Mouse (Mus musculus): ENCODE data around the gene Pyroxd1. TPM values are rescaled to one million over a fixed set of nuclear protein-coding genes. Genes with fewer than 3 reads are reported as not detected.
A peak's percentile ranks its signal among the peaks of the same experiment; 100 is the strongest.

Gene Pyroxd1
- polyA plus RNA-seq, 1 experiment from 2014 or later = 13.4 TPM

DNA sequence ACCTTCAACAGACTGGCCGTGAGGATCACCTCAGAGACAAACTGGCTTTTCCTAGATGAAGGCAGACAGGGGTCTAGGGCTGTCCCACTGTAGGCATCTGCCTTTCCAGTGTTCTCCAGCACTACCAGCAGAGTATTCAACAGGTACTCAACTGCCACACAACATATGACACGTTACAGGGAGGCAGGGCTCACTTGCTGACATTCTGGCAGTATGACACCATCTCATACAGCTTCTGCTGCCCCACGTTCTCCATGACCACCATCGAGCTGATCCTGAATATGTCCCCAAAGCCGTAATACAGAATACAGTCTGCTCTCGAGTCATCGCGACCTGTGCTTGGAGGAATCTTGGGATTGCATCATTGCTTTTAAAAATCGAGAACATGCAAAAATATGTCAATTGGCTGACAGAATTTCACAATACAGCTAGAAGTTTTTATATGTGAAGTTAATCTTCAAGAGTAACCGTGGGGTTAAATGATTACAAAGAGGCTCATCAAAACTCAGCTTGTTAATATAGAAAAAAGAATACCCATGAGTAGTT, 21.1 kb downstream of the Pyroxd1 start:
- Histone ChIP-seq H3K4me1 (ENCODE audit: control insufficient read depth, insufficient read depth, low read length) (no peaks in the 10 kb centered on the region), H3K9ac (ENCODE audit: low read depth, low read length) (no peak overlapping the region), H3K27ac (ENCODE audit: low read length) (no peak overlapping the region), H3K4me2 (ENCODE audit: low read depth, low read length) (no peak overlapping the region), H3K27me3 (replicated peaks; ENCODE audit: control insufficient read depth, insufficient read depth, low read length) (no peaks in the 10 kb centered on the region), H3K9me3 (ENCODE audit: control insufficient read depth, low read length) (no peaks in the 10 kb centered on the region), H3K36me3 (ENCODE audit: control insufficient read depth, insufficient read depth, low read length) (peaks cover 2% of the 10 kb centered on the region; the same call in 1 of the 2 replicates), H3K4me3 (ENCODE audit: low read length) (no peak overlapping the region)
- ATAC-seq = no peak
- 89% methylated on average over 10 of the region's 10 CpGs for WGBS

DNA sequence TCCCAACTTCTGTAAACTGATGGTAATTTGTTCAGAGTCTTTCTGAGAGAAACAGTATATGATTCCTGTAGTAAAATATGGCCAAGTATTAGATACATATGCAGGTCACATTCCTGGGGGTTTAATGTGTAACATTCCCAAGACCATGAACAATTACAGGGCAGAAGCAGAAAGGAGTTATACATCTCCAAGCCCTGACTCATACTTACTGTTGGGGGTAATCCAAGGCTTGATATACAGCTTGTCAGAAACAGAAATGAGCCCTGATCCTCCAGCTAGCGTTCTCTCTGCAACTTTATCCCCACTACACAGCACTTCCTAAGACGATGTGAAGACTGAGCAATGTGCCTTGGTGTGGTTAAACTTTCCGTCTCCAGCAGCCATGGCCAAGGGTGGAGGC, 22.1 kb downstream of the Pyroxd1 start:
- H3K9me3 ChIP-seq (ENCODE audit: control insufficient read depth, low read length) = no peaks in the 10 kb centered on the region
- H3K4me3 ChIP-seq (ENCODE audit: low read length) = no peak overlapping the region
- H3K36me3 ChIP-seq (ENCODE audit: control insufficient read depth, insufficient read depth, low read length) = peaks cover 5% of the 10 kb centered on the region
- no peak overlapping the region for H3K4me2 ChIP-seq (ENCODE audit: low read depth, low read length)
- no peak overlapping the region for H3K9ac ChIP-seq (ENCODE audit: low read depth, low read length)
- no peak overlapping the region for H3K27ac ChIP-seq (ENCODE audit: low read length)
- no peaks in the 10 kb centered on the region for H3K4me1 ChIP-seq (ENCODE audit: control insufficient read depth, insufficient read depth, low read length)
- WGBS = 88% methylated on average over 3 of the region's 3 CpGs
- ATAC-seq = no peak
- no peaks in the 10 kb centered on the region for H3K27me3 ChIP-seq (replicated peaks; ENCODE audit: control insufficient read depth, insufficient read depth, low read length)

DNA sequence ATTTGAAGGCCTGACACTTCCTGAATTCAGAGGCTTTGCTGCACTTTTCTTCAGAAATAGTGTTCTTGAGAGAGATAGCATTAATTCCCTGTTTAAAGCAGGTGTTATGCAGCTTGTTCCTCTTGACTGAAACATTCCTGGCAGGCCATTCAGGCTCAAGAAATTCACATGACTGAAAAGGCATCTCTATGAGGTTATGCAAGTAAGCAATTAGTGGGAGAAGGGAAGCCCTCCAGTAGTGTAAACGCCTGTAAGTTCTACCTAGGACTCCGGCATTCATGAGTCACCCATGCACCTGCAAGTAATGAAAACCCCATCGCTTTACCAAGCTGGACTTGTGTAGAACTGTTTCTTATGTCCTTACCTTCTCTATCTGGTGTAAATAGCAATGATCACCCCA, 24.1 kb downstream of the Pyroxd1 start:
- Histone ChIP-seq H3K4me2 (ENCODE audit: low read depth, low read length) (no peak overlapping the region), H3K27me3 (replicated peaks; ENCODE audit: control insufficient read depth, insufficient read depth, low read length) (no peaks in the 10 kb centered on the region), H3K4me1 (ENCODE audit: control insufficient read depth, insufficient read depth, low read length) (no peaks in the 10 kb centered on the region), H3K9me3 (ENCODE audit: control insufficient read depth, low read length) (no peaks in the 10 kb centered on the region), H3K9ac (ENCODE audit: low read depth, low read length) (no peak overlapping the region), H3K36me3 (ENCODE audit: control insufficient read depth, insufficient read depth, low read length) (peaks cover 4% of the 10 kb centered on the region), H3K4me3 (ENCODE audit: low read length) (no peak overlapping the region), H3K27ac (ENCODE audit: low read length) (no peak overlapping the region)
- no peak for ATAC-seq
- WGBS = 87% methylated on average over 3 of the region's 3 CpGs

DNA sequence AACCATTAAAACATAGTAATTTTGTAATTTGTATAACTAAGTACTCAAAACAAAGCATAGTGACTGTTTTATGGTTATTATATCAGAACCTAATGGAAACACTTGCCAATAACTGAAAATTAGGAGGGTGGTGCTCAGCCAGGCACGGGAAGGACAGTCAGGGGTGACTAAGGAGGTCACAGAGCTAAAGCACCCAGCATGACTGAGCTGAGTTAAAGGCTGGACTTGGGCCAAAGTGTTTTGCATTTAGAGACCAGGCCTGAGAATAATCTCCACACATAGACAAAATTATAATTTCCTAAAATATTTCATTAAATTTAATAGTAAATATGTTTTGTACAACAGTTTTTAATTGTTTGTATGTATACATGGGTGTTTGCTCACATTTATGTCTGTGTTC, 31.6 kb downstream of the Pyroxd1 start:
- Histone ChIP-seq H3K4me1 (ENCODE audit: control insufficient read depth, insufficient read depth, low read length) (no peaks in the 10 kb centered on the region), H3K27me3 (replicated peaks; ENCODE audit: control insufficient read depth, insufficient read depth, low read length) (no peaks in the 10 kb centered on the region), H3K4me2 (ENCODE audit: low read depth, low read length) (no peak overlapping the region), H3K36me3 (ENCODE audit: control insufficient read depth, insufficient read depth, low read length) (peaks cover 4% of the 10 kb centered on the region), H3K27ac (ENCODE audit: low read length) (no peak overlapping the region), H3K9me3 (ENCODE audit: control insufficient read depth, low read length) (no peaks in the 10 kb centered on the region), H3K4me3 (ENCODE audit: low read length) (no peak overlapping the region), H3K9ac (ENCODE audit: low read depth, low read length) (no peak overlapping the region)
- ATAC-seq = no peak
- 70% methylated on average over 1 of the region's 1 CpGs for WGBS

- Histone ChIP-seq H3K9ac (ENCODE audit: low read depth, low read length) (no peak overlapping the region), H3K4me2 (ENCODE audit: low read depth, low read length) (no peak overlapping the region), H3K9me3 (ENCODE audit: control insufficient read depth, low read length) (no peaks in the 10 kb centered on the region), H3K4me1 (ENCODE audit: control insufficient read depth, insufficient read depth, low read length) (no peaks in the 10 kb centered on the region), H3K27me3 (replicated peaks; ENCODE audit: control insufficient read depth, insufficient read depth, low read length) (no peaks in the 10 kb centered on the region), H3K4me3 (ENCODE audit: low read length) (no peak overlapping the region), H3K27ac (ENCODE audit: low read length) (no peak overlapping the region), H3K36me3 (ENCODE audit: control insufficient read depth, insufficient read depth, low read length) (peaks cover 3% of the 10 kb centered on the region; the same call in 1 of the 2 replicates)
- no peak for ATAC-seq
- WGBS = 90% methylated on average over 8 of the region's 8 CpGs
Measured at GRCm38 (mm10) chr6:142378576-142379330, 33.3 kb downstream of the Pyroxd1 start.

DNA sequence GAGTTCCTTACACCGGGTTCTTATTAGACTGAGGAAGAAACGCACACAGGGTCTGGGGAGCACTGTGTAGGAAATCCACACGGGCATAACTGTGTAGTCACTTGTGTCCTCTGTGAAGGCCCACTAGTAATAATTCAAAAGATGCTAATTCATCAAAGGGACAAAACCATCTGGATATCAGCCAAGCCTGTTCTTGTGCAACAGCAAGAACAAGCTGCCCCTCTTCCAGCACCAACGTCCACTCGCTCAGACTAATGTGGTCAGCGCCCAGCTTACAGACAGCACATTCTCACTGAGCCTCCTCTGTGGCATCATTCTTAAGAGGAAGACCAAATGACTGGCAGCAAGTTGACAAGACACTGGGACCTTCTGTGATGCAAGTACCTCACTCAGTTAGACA, 34.5 kb downstream of the Pyroxd1 start:
- peaks cover 3% of the 10 kb centered on the region; the same call in 1 of the 2 replicates for H3K36me3 ChIP-seq (ENCODE audit: control insufficient read depth, insufficient read depth, low read length)
- no peak overlapping the region for H3K4me2 ChIP-seq (ENCODE audit: low read depth, low read length)
- no peaks in the 10 kb centered on the region for H3K9me3 ChIP-seq (ENCODE audit: control insufficient read depth, low read length)
- no peaks in the 10 kb centered on the region for H3K27me3 ChIP-seq (replicated peaks; ENCODE audit: control insufficient read depth, insufficient read depth, low read length)
- H3K27ac ChIP-seq (ENCODE audit: low read length) = no peak overlapping the region
- no peaks in the 10 kb centered on the region for H3K4me1 ChIP-seq (ENCODE audit: control insufficient read depth, insufficient read depth, low read length)
- H3K9ac ChIP-seq (ENCODE audit: low read depth, low read length) = no peak overlapping the region
- no peak overlapping the region for H3K4me3 ChIP-seq (ENCODE audit: low read length)
- WGBS = 88% methylated on average over 6 of the region's 6 CpGs
- no peak for ATAC-seq

DNA sequence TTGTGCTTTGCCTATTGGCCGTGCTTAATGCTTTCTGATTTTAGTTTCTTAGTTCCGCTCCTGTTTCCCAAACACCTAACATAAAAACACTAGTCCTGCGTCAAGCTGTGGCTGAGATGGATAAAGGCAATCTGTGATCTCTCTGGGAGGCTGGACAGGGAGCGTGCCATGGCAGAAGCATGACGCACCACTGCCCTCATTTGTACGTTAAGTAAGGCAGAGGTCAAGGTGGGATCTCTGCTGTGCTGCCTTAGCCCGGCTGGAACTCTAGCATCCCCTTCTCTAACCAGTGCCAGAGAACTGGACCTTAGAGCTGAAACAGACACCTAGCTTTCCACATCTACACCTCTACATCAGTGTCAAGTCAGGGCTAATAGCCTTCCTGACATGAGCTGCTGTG, 36.2 kb downstream of the Pyroxd1 start:
- H3K4me2 ChIP-seq (ENCODE audit: low read depth, low read length) = no peak overlapping the region
- no peaks in the 10 kb centered on the region for H3K9me3 ChIP-seq (ENCODE audit: control insufficient read depth, low read length)
- ATAC-seq = no peak
- peaks cover 4% of the 10 kb centered on the region for H3K4me1 ChIP-seq (ENCODE audit: control insufficient read depth, insufficient read depth, low read length)
- H3K27me3 ChIP-seq (replicated peaks; ENCODE audit: control insufficient read depth, insufficient read depth, low read length) = no peaks in the 10 kb centered on the region
- 90% methylated on average over 7 of the region's 7 CpGs for WGBS
- no peak overlapping the region for H3K27ac ChIP-seq (ENCODE audit: low read length)
- H3K9ac ChIP-seq (ENCODE audit: low read depth, low read length) = no peak overlapping the region
- peaks cover 3% of the 10 kb centered on the region; the same call in 1 of the 2 replicates for H3K36me3 ChIP-seq (ENCODE audit: control insufficient read depth, insufficient read depth, low read length)
- no peak overlapping the region for H3K4me3 ChIP-seq (ENCODE audit: low read length)

- Histone ChIP-seq H3K4me1 (ENCODE audit: control insufficient read depth, insufficient read depth, low read length) (peaks cover 7% of the 10 kb centered on the region), H3K27ac (ENCODE audit: low read length) (no peak overlapping the region), H3K27me3 (replicated peaks; ENCODE audit: control insufficient read depth, insufficient read depth, low read length) (no peaks in the 10 kb centered on the region), H3K36me3 (ENCODE audit: control insufficient read depth, insufficient read depth, low read length) (no peaks in the 10 kb centered on the region), H3K4me3 (ENCODE audit: low read length) (no peak overlapping the region), H3K4me2 (ENCODE audit: low read depth, low read length) (no peak overlapping the region), H3K9ac (ENCODE audit: low read depth, low read length) (no peak overlapping the region), H3K9me3 (ENCODE audit: control insufficient read depth, low read length) (no peaks in the 10 kb centered on the region)
- WGBS = 89% methylated on average over 9 of the region's 9 CpGs
- ATAC-seq = no peak
Measured at GRCm38 (mm10) chr6:142384521-142384920, 39.1 kb downstream of the Pyroxd1 start.

DNA sequence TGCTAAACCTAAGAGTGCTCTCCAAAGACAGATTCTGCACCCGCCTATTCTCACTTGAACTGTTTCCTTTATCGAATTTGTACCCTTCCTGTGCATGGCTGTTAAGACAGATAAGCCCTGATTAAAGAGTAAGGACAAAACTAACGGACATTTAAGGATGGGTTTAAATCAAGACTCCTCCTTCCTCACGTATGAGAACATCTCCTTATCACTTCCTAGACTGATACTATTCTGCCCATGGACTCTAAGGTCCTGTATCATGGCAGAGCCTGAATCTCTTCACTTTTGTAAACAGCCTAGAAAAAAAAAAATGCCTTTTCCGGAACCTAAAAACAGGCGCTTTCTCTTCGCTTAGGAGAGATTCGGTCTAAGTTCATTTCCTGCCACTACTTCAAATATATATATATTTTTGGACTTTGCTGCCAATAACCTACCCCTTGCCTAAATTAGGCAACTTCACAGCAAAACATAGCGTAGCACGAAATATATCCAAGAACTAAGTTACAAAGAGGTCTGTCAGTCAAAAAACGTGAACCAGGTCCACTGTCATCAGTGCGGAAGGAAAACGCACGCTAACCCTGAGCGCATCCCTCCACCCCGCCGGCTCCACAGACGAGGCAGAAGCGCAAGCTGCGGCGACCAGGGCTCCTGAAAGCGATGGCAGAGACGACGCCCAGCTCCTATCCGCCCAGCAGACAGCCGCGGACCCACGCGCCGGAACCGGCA, 41.0 kb downstream of the Pyroxd1 start:
- Histone ChIP-seq H3K4me1 (ENCODE audit: control insufficient read depth, insufficient read depth, low read length) (peaks cover 7% of the 10 kb centered on the region), H3K4me3 (ENCODE audit: low read length) (peak overlapping the region; percentile 84), H3K27me3 (replicated peaks; ENCODE audit: control insufficient read depth, insufficient read depth, low read length) (no peaks in the 10 kb centered on the region), H3K9ac (ENCODE audit: low read depth, low read length) (peak overlapping the region; percentile 88), H3K9me3 (ENCODE audit: control insufficient read depth, low read length) (no peaks in the 10 kb centered on the region), H3K36me3 (ENCODE audit: control insufficient read depth, insufficient read depth, low read length) (no peaks in the 10 kb centered on the region), H3K4me2 (ENCODE audit: low read depth, low read length) (peak overlapping the region; percentile 75), H3K27ac (ENCODE audit: low read length) (no peak overlapping the region)
- WGBS = 4% methylated on average over 31 of the region's 31 CpGs
- peak; percentile 86 for ATAC-seq

All from intestine, embryonic 16.5 days (tissue).